Mouse (Mus musculus): ENCODE measurements at regions not wholly inside any gene's neighbourhood (a gene's known extent, or its start where the extent isn't known, plus 50 kb on each side); places are given as distances from the start of the nearest gene placed in this dataset.

- 41% methylated on average over 4 of the region's 4 CpGs for WGBS
- Histone ChIP-seq H3K9me3 (ENCODE audit: control insufficient read depth, low read length) (no peaks in the 10 kb centered on the region), H3K27me3 (ENCODE audit: control insufficient read depth, insufficient read depth, low read depth, low read length) (no peaks in the 10 kb centered on the region), H3K9ac (ENCODE audit: low read length) (peak overlapping the region; percentile 20; the same call in 1 of the 2 replicates), H3K36me3 (ENCODE audit: control insufficient read depth, insufficient read depth, low read length) (no peaks in the 10 kb centered on the region), H3K4me2 (ENCODE audit: low read depth, low read length) (no peak overlapping the region), H3K4me3 (ENCODE audit: low read length) (no peak overlapping the region), H3K27ac (ENCODE audit: low read length) (peak overlapping the region; percentile 55), H3K4me1 (replicated peaks; ENCODE audit: control insufficient read depth, insufficient read depth, low read length) (peaks cover 10% of the 10 kb centered on the region)
- ATAC-seq (ENCODE audit: low read depth) = peak; percentile 93
Observed at GRCm38 (mm10) chr13:16343280-16343945, 331.8 kb downstream of the Inhba start.

GRCm38 (mm10) chr13:16349353-16349752 is 337.7 kb downstream of the Inhba start:
- H3K4me1 ChIP-seq (replicated peaks; ENCODE audit: control insufficient read depth, insufficient read depth, low read length) = no peaks in the 10 kb centered on the region
- H3K27me3 ChIP-seq (ENCODE audit: control insufficient read depth, insufficient read depth, low read depth, low read length) = no peaks in the 10 kb centered on the region
- no peak overlapping the region for H3K27ac ChIP-seq (ENCODE audit: low read length)
- no peaks in the 10 kb centered on the region for H3K36me3 ChIP-seq (ENCODE audit: control insufficient read depth, insufficient read depth, low read length)
- 11% methylated on average over 1 of the region's 1 CpGs for WGBS
- no peak overlapping the region for H3K4me2 ChIP-seq (ENCODE audit: low read depth, low read length)
- H3K9ac ChIP-seq (ENCODE audit: low read length) = no peak overlapping the region
- no peak overlapping the region for H3K4me3 ChIP-seq (ENCODE audit: low read length)
- no peaks in the 10 kb centered on the region for H3K9me3 ChIP-seq (ENCODE audit: control insufficient read depth, low read length)
- no peak for ATAC-seq (ENCODE audit: low read depth)

GRCm38 (mm10) chr13:16350061-16350460 is 338.4 kb downstream of the Inhba start:
- no peaks in the 10 kb centered on the region for H3K27me3 ChIP-seq (ENCODE audit: control insufficient read depth, insufficient read depth, low read depth, low read length)
- no peaks in the 10 kb centered on the region for H3K36me3 ChIP-seq (ENCODE audit: control insufficient read depth, insufficient read depth, low read length)
- ATAC-seq (ENCODE audit: low read depth) = no peak
- no peaks in the 10 kb centered on the region for H3K9me3 ChIP-seq (ENCODE audit: control insufficient read depth, low read length)
- no peak overlapping the region for H3K4me3 ChIP-seq (ENCODE audit: low read length)
- whole genome bisulfite sequencing = 86% methylated on average over 3 of the region's 3 CpGs
- H3K4me2 ChIP-seq (ENCODE audit: low read depth, low read length) = no peak overlapping the region
- no peak overlapping the region for H3K9ac ChIP-seq (ENCODE audit: low read length)
- no peak overlapping the region for H3K27ac ChIP-seq (ENCODE audit: low read length)
- H3K4me1 ChIP-seq (replicated peaks; ENCODE audit: control insufficient read depth, insufficient read depth, low read length) = no peaks in the 10 kb centered on the region

- Histone ChIP-seq H3K4me2 (ENCODE audit: low read depth, low read length) (no peak overlapping the region), H3K36me3 (ENCODE audit: control insufficient read depth, insufficient read depth, low read length) (no peaks in the 10 kb centered on the region), H3K27me3 (ENCODE audit: control insufficient read depth, insufficient read depth, low read depth, low read length) (no peaks in the 10 kb centered on the region), H3K4me3 (ENCODE audit: low read length) (no peak overlapping the region), H3K9ac (ENCODE audit: low read length) (no peak overlapping the region), H3K27ac (ENCODE audit: low read length) (no peak overlapping the region), H3K9me3 (ENCODE audit: control insufficient read depth, low read length) (no peaks in the 10 kb centered on the region), H3K4me1 (replicated peaks; ENCODE audit: control insufficient read depth, insufficient read depth, low read length) (no peaks in the 10 kb centered on the region)
- ATAC-seq (ENCODE audit: low read depth) = no peak
- 77% methylated on average over 1 of the region's 1 CpGs for WGBS
Observed at GRCm38 (mm10) chr13:16355316-16355715, 343.7 kb downstream of the Inhba start.

GRCm38 (mm10) chr13:16379492-16379891 is 367.8 kb downstream of the Inhba start:
- 51% methylated on average over 5 of the region's 5 CpGs for WGBS
- no peaks in the 10 kb centered on the region for H3K4me1 ChIP-seq (replicated peaks; ENCODE audit: control insufficient read depth, insufficient read depth, low read length)
- peak; percentile 34; the same call in 1 of the 2 replicates for ATAC-seq (ENCODE audit: low read depth)

GRCm38 (mm10) chr13:16379949-16380348 is 368.3 kb downstream of the Inhba start:
- no peak overlapping the region for H3K4me3 ChIP-seq (ENCODE audit: low read length)
- no peak overlapping the region for H3K27ac ChIP-seq (ENCODE audit: low read length)
- no peaks in the 10 kb centered on the region for H3K36me3 ChIP-seq (ENCODE audit: control insufficient read depth, insufficient read depth, low read length)
- no peak overlapping the region for H3K4me2 ChIP-seq (ENCODE audit: low read depth, low read length)
- no peak for ATAC-seq (ENCODE audit: low read depth)
- no peaks in the 10 kb centered on the region for H3K4me1 ChIP-seq (replicated peaks; ENCODE audit: control insufficient read depth, insufficient read depth, low read length)
- WGBS = 88% methylated on average over 2 of the region's 2 CpGs
- no peaks in the 10 kb centered on the region for H3K27me3 ChIP-seq (ENCODE audit: control insufficient read depth, insufficient read depth, low read depth, low read length)
- no peaks in the 10 kb centered on the region for H3K9me3 ChIP-seq (ENCODE audit: control insufficient read depth, low read length)
- H3K9ac ChIP-seq (ENCODE audit: low read length) = no peak overlapping the region

More at GRCm38 (mm10) chr13:16379492-16379891, 367.8 kb downstream of the Inhba start:
- no peaks in the 10 kb centered on the region for H3K36me3 ChIP-seq (ENCODE audit: control insufficient read depth, insufficient read depth, low read length)
- H3K4me2 ChIP-seq (ENCODE audit: low read depth, low read length) = no peak overlapping the region
- H3K4me3 ChIP-seq (ENCODE audit: low read length) = no peak overlapping the region
- no peak overlapping the region for H3K9ac ChIP-seq (ENCODE audit: low read length)
- no peaks in the 10 kb centered on the region for H3K27me3 ChIP-seq (ENCODE audit: control insufficient read depth, insufficient read depth, low read depth, low read length)
- H3K27ac ChIP-seq (ENCODE audit: low read length) = no peak overlapping the region
- no peaks in the 10 kb centered on the region for H3K9me3 ChIP-seq (ENCODE audit: control insufficient read depth, low read length)

- H3K27me3 ChIP-seq (ENCODE audit: control insufficient read depth, insufficient read depth, low read depth, low read length) = no peaks in the 10 kb centered on the region
- no peak overlapping the region for H3K4me3 ChIP-seq (ENCODE audit: low read length)
- no peak overlapping the region for H3K27ac ChIP-seq (ENCODE audit: low read length)
- no peak overlapping the region for H3K4me2 ChIP-seq (ENCODE audit: low read depth, low read length)
- WGBS = 58% methylated on average over 5 of the region's 5 CpGs
- H3K9ac ChIP-seq (ENCODE audit: low read length) = no peak overlapping the region
- no peak for ATAC-seq (ENCODE audit: low read depth)
- no peaks in the 10 kb centered on the region for H3K9me3 ChIP-seq (ENCODE audit: control insufficient read depth, low read length)
- no peaks in the 10 kb centered on the region for H3K4me1 ChIP-seq (replicated peaks; ENCODE audit: control insufficient read depth, insufficient read depth, low read length)
- H3K36me3 ChIP-seq (ENCODE audit: control insufficient read depth, insufficient read depth, low read length) = no peaks in the 10 kb centered on the region
Observed at GRCm38 (mm10) chr13:16382936-16383511, 371.4 kb downstream of the Inhba start.

- H3K4me1 ChIP-seq (replicated peaks; ENCODE audit: control insufficient read depth, insufficient read depth, low read length) = no peaks in the 10 kb centered on the region
- ATAC-seq (ENCODE audit: low read depth) = peak; percentile 71
- 17% methylated on average over 2 of the region's 2 CpGs for WGBS
Observed at GRCm38 (mm10) chr13:16416356-16417019, 404.8 kb downstream of the Inhba start.

GRCm38 (mm10) chr13:16424147-16424546 is 412.5 kb downstream of the Inhba start:
- Histone ChIP-seq H3K4me3 (ENCODE audit: low read length) (no peak overlapping the region), H3K4me2 (ENCODE audit: low read depth, low read length) (no peak overlapping the region), H3K27me3 (ENCODE audit: control insufficient read depth, insufficient read depth, low read depth, low read length) (no peaks in the 10 kb centered on the region), H3K36me3 (ENCODE audit: control insufficient read depth, insufficient read depth, low read length) (no peaks in the 10 kb centered on the region), H3K27ac (ENCODE audit: low read length) (no peak overlapping the region), H3K9ac (ENCODE audit: low read length) (no peak overlapping the region), H3K4me1 (replicated peaks; ENCODE audit: control insufficient read depth, insufficient read depth, low read length) (no peaks in the 10 kb centered on the region), H3K9me3 (ENCODE audit: control insufficient read depth, low read length) (no peaks in the 10 kb centered on the region)
- no peak for ATAC-seq (ENCODE audit: low read depth)
- WGBS = 81% methylated on average over 2 of the region's 2 CpGs

More at GRCm38 (mm10) chr13:16416356-16417019, 404.8 kb downstream of the Inhba start:
- Histone ChIP-seq H3K27me3 (ENCODE audit: control insufficient read depth, insufficient read depth, low read depth, low read length) (no peaks in the 10 kb centered on the region), H3K9ac (ENCODE audit: low read length) (no peak overlapping the region), H3K36me3 (ENCODE audit: control insufficient read depth, insufficient read depth, low read length) (no peaks in the 10 kb centered on the region), H3K27ac (ENCODE audit: low read length) (no peak overlapping the region), H3K4me2 (ENCODE audit: low read depth, low read length) (no peak overlapping the region), H3K9me3 (ENCODE audit: control insufficient read depth, low read length) (no peaks in the 10 kb centered on the region), H3K4me3 (ENCODE audit: low read length) (no peak overlapping the region)
